Mouse (Mus musculus) hindbrain, embryonic 15.5 days (tissue): ENCODE measurements around the gene Eid3. TPM values are rescaled to one million over a fixed set of nuclear protein-coding genes. Genes with fewer than 3 reads are reported as not detected.

ENCODE experiments used
- ATAC-seq: fragments of 200-750 bp; cut with Nextera tagmentation; 2 replicates; pipeline ENCODE4 v1.8.0; 2017; ENCODE audit warnings: low read depth, moderate number of reproducible peaks, moderate TSS enrichment; ENCODE audit not compliant: low FRiP score
- H3K27ac ChIP-seq: fragments of 300-500 bp; sonication (generic); replicated peaks from 2 replicates; pipeline ENCODE4 v1.5.1; 2015; ENCODE audit warnings: mild to moderate bottlenecking, inconsistent platforms
- H3K27me3 ChIP-seq: fragments of 300-500 bp; sonication (generic); 2 replicates; pipeline ENCODE4 v1.6.1; 2015; ENCODE audit warnings: control low read depth, inconsistent platforms
- H3K36me3 ChIP-seq: fragments of 300-500 bp; sonication (generic); 2 replicates; pipeline ENCODE4 v1.6.1; 2015; ENCODE audit warnings: control low read depth, inconsistent platforms
- H3K4me1 ChIP-seq: fragments of 300-500 bp; sonication (generic); replicated peaks from 2 replicates; pipeline ENCODE4 v1.6.1; 2015; ENCODE audit warnings: control low read depth, inconsistent platforms
- H3K4me2 ChIP-seq: fragments of 300-500 bp; sonication (generic); 2 replicates; pipeline ENCODE4 v1.6.1; 2015; ENCODE audit warnings: moderate library complexity, mild to moderate bottlenecking, inconsistent platforms
- H3K4me3 ChIP-seq: fragments of 300-500 bp; sonication (generic); 2 replicates; pipeline ENCODE4 v1.5.1; 2015; ENCODE audit warnings: mild to moderate bottlenecking, inconsistent platforms
- H3K9ac ChIP-seq: fragments of 300-500 bp; sonication (generic); 2 replicates; pipeline ENCODE4 v1.6.1; 2015; ENCODE audit warnings: inconsistent platforms
- H3K9me3 ChIP-seq: fragments of 300-500 bp; sonication (generic); 2 replicates; pipeline ENCODE4 v1.6.1; 2016; ENCODE audit warnings: control low read depth, inconsistent platforms
- WGBS: fragments of 180-500 bp; shearing (Covaris S2); methylation state at CpG from one replicate; pipeline ENCODE4 v1.1.7; 2015; 5-methylcytosine and 5-hydroxymethylcytosine counted together
- polyA plus RNA-seq: library from polyadenylated mRNA; unstranded; fragments of >200 nt; fragmentation: Nextera tagmentation; extraction: Ambion mirVana; gene quantifications from 2 replicates; pipeline ENCODE4 v1.2.1, GENCODE M21; 2015

Gene Eid3
- polyA plus RNA-seq, 1 experiment from 2014 or later = 0.34 TPM

DNA sequence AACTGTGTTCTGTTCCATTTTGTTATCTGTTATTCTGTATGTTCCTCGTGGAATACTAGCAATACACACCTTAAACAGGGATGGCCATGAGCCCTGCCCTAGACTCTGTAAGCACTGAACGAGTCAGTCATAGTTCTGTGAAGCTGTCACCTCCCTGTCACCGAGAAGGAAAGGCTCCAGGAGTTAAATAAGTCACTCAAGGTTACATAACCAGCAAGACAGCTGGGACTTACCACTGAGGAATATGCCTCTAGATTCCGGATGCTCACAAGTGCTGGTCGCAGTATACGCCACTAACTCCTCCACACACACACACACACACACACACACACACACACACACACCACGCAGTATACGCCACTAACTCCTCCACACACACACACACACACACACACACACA is 21.7 kb upstream of the Eid3 start:
- Histone ChIP-seq H3K9ac (no peak overlapping the region), H3K4me1 (no peaks in the 10 kb centered on the region), H3K4me2 (no peak overlapping the region), H3K27ac (no peak overlapping the region), H3K27me3 (no peaks in the 10 kb centered on the region), H3K9me3 (no peaks in the 10 kb centered on the region), H3K4me3 (no peak overlapping the region), H3K36me3 (no peaks in the 10 kb centered on the region)
- ATAC-seq = no peak
- 82% methylated on average over 7 of the region's 8 CpGs for WGBS

DNA sequence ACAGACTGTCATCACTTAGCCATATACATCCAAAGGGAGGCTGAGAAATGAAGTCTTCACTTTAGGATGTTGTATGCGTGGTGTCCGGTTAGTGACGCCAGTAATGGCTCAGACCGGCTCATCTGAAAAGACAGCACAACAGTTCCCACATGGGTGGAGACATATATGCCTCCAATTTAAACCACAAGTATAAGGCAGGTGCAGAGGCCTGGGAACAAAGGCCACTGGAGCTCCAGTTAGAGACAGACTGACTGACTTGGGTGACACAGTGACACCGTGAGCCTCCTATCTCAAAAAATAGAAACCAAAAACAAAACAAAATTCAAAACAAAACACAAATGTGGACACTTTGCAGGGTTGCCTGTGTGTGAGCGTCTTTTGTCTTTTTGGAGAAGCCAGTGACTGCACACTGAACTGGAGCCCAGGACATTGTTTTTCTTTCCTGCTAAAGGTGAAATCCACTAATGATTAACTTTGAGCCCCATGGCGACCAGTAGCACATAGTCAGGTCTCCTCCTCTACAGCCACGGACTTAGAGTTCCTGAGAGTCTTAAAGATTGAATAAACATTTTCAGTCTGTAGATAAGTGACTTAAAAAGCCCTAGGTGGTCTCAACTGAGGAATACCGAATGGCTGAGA is 18.5 kb upstream of the Eid3 start:
- Histone ChIP-seq H3K4me1 (no peaks in the 10 kb centered on the region), H3K27me3 (no peaks in the 10 kb centered on the region), H3K4me3 (no peak overlapping the region), H3K9me3 (no peaks in the 10 kb centered on the region), H3K9ac (no peak overlapping the region), H3K4me2 (no peak overlapping the region), H3K36me3 (no peaks in the 10 kb centered on the region), H3K27ac (no peak overlapping the region)
- no peak for ATAC-seq
- WGBS = 80% methylated on average over 9 of the region's 9 CpGs

DNA sequence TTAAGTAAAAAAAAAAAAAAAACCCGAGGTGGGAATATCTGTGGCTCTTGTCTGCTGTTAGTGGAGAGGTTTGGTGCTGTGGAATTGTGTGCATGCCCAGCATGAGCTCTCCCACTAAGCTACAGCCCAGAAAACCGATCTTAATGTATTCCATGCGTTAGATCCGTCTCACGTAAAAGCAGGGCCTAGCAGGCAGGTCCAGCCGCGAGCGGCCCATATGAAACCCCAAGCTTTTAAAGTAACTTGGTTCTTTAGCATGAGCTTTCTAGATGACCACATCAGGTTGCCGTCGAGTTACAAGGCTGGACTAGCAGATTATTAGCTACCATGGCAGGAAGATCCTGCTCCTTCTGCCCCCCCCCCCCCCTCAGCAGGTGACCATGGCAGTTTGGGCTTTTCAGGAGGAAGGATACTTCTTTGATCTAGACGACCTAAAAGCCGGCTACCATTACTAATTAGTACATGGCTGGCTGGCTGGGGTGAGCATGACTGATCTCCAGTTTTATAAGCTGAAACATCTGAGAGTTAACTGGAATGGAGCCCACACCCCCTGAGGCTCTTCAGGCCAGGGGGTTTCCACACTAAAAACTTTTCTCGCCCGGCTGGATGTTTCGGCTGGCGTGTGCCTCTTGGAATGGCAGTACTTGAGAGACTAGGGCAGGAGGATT is 16.6 kb upstream of the Eid3 start:
- ATAC-seq = no peak
- H3K36me3 ChIP-seq = no peaks in the 10 kb centered on the region
- H3K9ac ChIP-seq = no peak overlapping the region
- H3K4me2 ChIP-seq = no peak overlapping the region
- no peaks in the 10 kb centered on the region for H3K4me1 ChIP-seq
- H3K27me3 ChIP-seq = no peaks in the 10 kb centered on the region
- no peaks in the 10 kb centered on the region for H3K9me3 ChIP-seq
- H3K27ac ChIP-seq = no peak overlapping the region
- no peak overlapping the region for H3K4me3 ChIP-seq
- WGBS = 46% methylated on average over 16 of the region's 16 CpGs

DNA sequence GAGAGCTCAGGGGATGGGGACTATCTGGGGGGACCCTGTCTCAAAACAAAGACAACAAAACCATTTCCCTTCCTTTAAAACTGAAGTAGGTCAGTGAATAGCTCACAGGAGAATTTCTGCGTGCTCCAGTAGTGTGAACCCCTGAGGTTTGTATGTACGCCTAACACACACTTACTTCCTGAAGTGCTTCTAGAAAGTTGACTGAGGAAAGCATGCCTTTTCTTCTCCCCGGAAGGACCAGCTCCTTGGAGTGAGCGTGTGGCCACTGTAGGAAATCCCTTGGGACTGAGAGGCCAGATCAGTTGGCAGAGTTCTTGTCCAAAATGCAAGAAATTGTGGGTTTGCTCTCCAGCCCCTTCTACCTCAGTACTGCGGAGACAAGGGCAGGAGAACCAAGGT is 16.1 kb upstream of the Eid3 start:
- H3K27ac ChIP-seq = no peak overlapping the region
- H3K9ac ChIP-seq = no peak overlapping the region
- H3K4me1 ChIP-seq = no peaks in the 10 kb centered on the region
- no peaks in the 10 kb centered on the region for H3K9me3 ChIP-seq
- no peak overlapping the region for H3K4me3 ChIP-seq
- H3K36me3 ChIP-seq = no peaks in the 10 kb centered on the region
- no peak for ATAC-seq
- no peak overlapping the region for H3K4me2 ChIP-seq
- WGBS = 80% methylated on average over 5 of the region's 5 CpGs
- no peaks in the 10 kb centered on the region for H3K27me3 ChIP-seq

DNA sequence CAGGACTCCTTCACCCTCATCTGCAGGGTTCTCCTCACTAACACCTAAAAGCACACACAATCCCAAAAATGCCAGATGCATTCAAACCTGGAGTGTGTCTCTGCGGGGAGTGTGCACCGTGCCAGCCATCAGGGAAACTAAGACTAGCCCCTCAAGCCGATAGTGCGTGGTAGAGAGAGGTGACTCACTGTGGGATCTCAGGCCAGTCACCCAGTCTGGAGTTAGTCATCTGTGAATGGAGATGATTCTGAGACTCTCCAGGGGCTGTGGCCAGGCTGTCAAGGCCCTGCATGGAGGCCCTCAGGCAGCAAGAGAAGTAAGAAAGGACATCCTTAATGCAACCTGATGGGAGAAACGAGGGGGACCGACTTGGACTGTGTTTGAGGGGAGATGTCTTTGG is 14.7 kb upstream of the Eid3 start:
- H3K4me1 ChIP-seq = no peaks in the 10 kb centered on the region
- ATAC-seq = no peak
- no peak overlapping the region for H3K4me3 ChIP-seq
- H3K36me3 ChIP-seq = no peaks in the 10 kb centered on the region
- WGBS = 86% methylated on average over 6 of the region's 6 CpGs
- no peak overlapping the region for H3K4me2 ChIP-seq
- H3K27me3 ChIP-seq = no peaks in the 10 kb centered on the region
- H3K9me3 ChIP-seq = no peaks in the 10 kb centered on the region
- no peak overlapping the region for H3K9ac ChIP-seq
- no peak overlapping the region for H3K27ac ChIP-seq

DNA sequence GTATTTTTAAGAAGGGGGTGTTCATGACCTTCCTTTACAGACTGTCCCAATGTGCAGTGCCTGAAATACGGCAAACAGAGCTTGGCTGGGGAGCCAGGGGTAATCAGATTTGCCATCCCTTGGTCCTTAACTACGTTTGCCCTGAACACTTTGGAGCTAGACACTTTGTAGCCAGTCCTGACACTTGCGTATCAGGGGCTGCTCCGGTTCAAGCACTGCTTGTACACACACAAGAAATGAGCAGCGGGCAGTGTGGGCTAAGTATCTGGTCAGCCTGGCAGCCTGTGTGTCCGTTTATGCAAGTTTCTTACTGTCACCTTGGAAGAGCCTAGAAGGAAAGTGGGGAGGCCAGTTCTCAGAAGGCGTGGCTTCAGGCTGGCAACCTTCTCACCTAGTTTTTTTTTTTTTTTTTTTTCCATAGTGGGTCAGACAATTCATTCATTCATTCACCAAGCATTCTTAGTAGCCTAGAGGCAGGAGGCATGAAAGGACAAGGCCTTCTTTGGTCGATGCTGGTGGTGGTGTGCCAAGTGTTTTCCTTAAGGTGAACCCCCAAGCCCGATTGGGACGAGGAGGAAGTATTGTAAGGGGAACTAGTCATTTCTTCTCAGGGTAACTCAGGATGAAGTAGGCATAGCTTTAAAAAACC is 8.3 kb upstream of the Eid3 start:
- ATAC-seq = no peak
- Histone ChIP-seq H3K4me1 (peaks cover 25% of the 10 kb centered on the region), H3K9me3 (no peaks in the 10 kb centered on the region), H3K4me2 (peak overlapping the region; percentile 86), H3K27me3 (no peaks in the 10 kb centered on the region), H3K9ac (no peak overlapping the region), H3K36me3 (no peaks in the 10 kb centered on the region), H3K27ac (peak overlapping the region; percentile 90; the same call in 1 of the 2 replicates), H3K4me3 (peak overlapping the region; percentile 64)
- WGBS = 56% methylated on average over 10 of the region's 10 CpGs

DNA sequence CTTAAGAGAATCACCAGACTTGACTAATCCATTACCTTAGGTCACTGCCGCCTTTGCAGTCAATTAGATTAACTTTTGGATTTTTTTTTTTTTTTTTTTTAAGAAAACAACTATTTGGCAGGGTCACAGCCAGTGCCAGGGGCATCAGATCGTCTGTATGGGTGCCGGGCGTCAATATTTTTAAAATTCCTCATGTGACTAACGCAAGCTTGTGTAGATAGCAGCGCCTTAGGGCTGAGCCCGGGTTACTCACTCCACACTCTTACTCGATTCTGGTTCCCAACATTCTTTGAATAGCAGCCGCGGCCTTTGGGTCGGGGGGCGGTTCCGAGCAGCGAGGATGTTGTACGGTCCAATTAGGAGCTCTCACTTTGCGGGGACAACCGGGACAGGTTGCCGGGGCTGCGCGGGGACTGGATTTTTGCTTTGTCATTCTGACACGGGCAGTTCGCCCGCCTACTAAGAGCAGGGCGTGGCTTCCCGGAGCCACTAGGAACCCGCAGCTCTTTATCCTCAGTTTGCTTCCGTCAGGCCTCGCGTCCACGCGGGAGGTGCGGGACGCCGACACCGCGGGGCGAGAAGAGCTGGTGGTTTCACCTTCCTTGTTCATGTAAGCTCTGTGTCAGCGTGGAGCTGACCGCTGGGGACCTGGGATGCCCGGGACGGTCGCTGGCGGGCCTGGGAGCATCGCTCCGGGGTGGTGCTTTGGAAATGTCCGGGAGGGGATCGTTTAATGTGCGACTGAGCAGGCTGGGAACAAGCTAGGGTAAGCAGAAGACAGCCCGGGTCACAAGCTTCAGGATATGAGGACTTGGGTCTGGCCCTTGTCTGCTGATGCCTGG is 7.5 kb upstream of the Eid3 start:
- Histone ChIP-seq H3K9me3 (no peaks in the 10 kb centered on the region), H3K4me2 (peak overlapping the region; percentile 86), H3K27me3 (no peaks in the 10 kb centered on the region), H3K4me1 (peaks cover 33% of the 10 kb centered on the region), H3K27ac (peak overlapping the region; percentile 90), H3K9ac (peak overlapping the region; percentile 83), H3K36me3 (0 out of 2 replicates have a peak, but pooled peaks cover under 1% of the 10 kb centered on the region), H3K4me3 (peak overlapping the region; percentile 64)
- under 1% methylated on average over 49 of the region's 49 CpGs for WGBS
- ATAC-seq = peak; percentile 82

DNA sequence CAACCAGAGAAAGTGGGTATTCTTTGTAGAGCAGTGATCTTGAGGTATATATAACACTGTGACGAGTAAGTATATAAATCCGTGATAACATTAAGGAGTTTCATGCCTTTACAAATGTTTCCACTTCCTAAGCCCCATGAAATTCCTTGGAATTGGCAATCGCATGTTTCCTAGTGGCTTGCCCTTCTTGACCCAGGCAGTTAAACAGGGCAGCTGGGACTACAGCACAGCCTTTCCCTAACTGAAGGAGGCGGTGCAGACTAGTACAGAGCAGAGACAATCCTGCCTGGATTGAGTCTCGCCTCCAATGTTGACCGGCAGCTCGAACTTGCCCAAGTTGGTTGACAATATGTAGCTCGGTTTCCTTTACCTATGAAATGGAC is 6.9 kb upstream of the Eid3 start:
- 0 out of 2 replicates have a peak, but pooled peaks cover 5% of the 10 kb centered on the region for H3K36me3 ChIP-seq
- peak overlapping the region; percentile 90 for H3K27ac ChIP-seq
- H3K4me3 ChIP-seq = peak overlapping the region; percentile 64
- no peaks in the 10 kb centered on the region for H3K9me3 ChIP-seq
- 0% methylated on average over 8 of the region's 8 CpGs for WGBS
- H3K27me3 ChIP-seq = no peaks in the 10 kb centered on the region
- ATAC-seq = peak; percentile 54; the same call in 1 of the 2 replicates
- H3K9ac ChIP-seq = peak overlapping the region; percentile 83
- peaks cover 36% of the 10 kb centered on the region for H3K4me1 ChIP-seq
- H3K4me2 ChIP-seq = peak overlapping the region; percentile 86

DNA sequence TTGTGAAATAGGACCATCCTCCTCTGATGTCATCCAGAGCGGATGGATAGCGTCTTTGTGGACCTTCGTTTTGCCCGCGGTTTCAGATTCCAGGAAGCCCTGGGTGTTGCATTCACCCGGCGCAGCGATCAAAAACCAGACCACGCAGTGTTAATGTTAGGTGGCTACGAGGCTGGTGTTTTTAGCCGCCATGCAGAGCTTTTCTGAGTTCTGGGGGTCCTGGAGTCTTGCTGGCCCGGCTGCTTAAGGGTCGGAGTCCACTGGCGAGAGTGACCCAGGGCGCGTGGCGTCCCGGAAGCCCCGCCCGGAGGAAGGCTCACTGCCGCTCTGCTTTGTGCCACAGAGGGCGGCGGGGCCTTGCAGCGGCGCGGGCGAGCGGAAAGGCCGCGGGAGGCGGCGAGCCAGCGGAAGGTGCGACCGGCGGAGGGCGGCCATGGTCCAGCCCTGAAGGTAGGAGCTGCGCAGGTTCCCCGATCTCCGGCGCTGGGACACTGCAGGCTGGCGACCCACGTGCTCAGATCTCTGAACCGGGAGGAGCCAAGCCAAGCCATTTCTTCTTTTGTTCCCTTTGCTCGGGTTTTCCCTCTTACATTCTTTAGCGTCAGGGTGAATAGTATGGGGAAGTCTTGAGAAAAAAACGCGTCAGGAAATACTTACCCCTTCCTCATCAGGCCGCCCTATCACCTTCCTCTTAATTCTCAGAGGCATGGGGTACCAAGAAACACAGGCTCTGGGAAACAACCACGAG is 6.1 kb upstream of the Eid3 start:
- H3K9ac ChIP-seq = peak overlapping the region; percentile 83
- H3K27me3 ChIP-seq = no peaks in the 10 kb centered on the region
- H3K27ac ChIP-seq = peak overlapping the region; percentile 90
- 0 out of 2 replicates have a peak, but pooled peaks cover 5% of the 10 kb centered on the region for H3K36me3 ChIP-seq
- peak; percentile 71 for ATAC-seq
- peaks cover 36% of the 10 kb centered on the region for H3K4me1 ChIP-seq
- no peaks in the 10 kb centered on the region for H3K9me3 ChIP-seq
- 0% methylated on average over 47 of the region's 50 CpGs for WGBS
- peak overlapping the region; percentile 64 for H3K4me3 ChIP-seq
- peak overlapping the region; percentile 86 for H3K4me2 ChIP-seq

DNA sequence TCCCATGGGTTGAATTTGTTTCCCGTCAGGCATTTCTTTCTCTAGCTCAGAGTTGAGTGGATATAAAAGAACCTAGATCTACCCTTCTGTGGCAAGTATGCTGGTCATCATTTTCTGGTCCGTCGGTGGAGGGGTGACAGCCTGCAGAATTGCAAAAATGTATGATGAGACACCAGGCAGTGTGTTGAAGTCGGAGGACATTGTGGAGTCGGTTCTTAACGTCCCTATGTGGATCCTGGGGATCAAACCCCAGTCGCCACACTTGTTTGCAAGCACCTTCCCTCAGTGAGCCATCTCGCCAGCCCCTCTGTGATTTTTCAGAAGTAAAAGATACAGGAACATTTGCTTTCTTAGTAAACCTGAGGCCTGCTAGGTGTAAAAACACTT is 5.5 kb upstream of the Eid3 start:
- WGBS = 3% methylated on average over 8 of the region's 8 CpGs
- Histone ChIP-seq H3K4me1 (peaks cover 37% of the 10 kb centered on the region), H3K9me3 (no peaks in the 10 kb centered on the region), H3K4me2 (peak overlapping the region; percentile 86), H3K27ac (peak overlapping the region; percentile 90), H3K27me3 (no peaks in the 10 kb centered on the region), H3K9ac (peak overlapping the region; percentile 83), H3K4me3 (peak overlapping the region; percentile 64), H3K36me3 (0 out of 2 replicates have a peak, but pooled peaks cover 5% of the 10 kb centered on the region)
- no peak for ATAC-seq

DNA sequence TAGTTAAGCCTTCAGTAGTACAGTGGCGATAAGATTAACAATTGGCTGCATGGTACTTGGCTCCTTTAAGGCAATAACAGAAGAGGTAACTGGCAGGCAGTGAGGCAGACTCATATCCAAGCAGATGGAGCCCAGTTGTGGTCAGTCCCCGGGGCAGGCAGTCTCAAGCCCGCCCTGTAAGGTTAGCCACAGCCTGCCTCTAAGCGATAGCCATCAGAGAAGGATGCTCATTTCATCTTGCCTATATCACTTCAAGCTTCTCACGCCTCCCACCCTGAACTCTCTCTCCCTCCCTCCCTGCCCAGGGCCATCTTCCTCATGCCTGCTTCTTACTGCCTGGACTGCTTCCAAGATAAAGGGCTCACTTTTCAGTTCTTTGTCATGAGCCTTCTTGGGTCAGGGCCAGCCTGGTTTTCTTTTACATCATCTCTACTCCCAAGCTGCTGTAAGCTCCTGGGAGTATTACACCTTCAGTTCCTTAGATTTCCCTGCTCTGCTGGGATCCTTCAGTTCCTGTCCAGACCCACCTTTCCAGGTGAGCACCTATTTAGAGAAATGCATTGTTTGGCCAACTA is 3.2 kb upstream of the Eid3 start:
- WGBS = 60% methylated on average over 5 of the region's 5 CpGs
- Histone ChIP-seq H3K4me2 (peak overlapping the region; percentile 23; the same call in 1 of the 2 replicates), H3K9me3 (no peaks in the 10 kb centered on the region), H3K27me3 (no peaks in the 10 kb centered on the region), H3K4me3 (no peak overlapping the region), H3K36me3 (0 out of 2 replicates have a peak, but pooled peaks cover 8% of the 10 kb centered on the region), H3K4me1 (peaks cover 46% of the 10 kb centered on the region), H3K27ac (no peak overlapping the region), H3K9ac (0 out of 2 replicates have a peak overlapping the region, but pooled peaks have one; percentile 4)
- no peak for ATAC-seq
